Mouse (Mus musculus) Patski (cell line): Measurements from ENCODE around the gene Ccser1. TPM values are rescaled to one million over a fixed set of nuclear protein-coding genes. Genes with fewer than 3 reads are reported as not detected.

ENCODE experiments used
- ATAC-seq: fragments of 100-300 bp; one replicate; pipeline ENCODE4 v1.8.0; 2021
- CTCF ChIA-PET: fragments of 350-600 bp; sonication (Branson Sonifier 250); formaldehyde crosslinking; loops from one replicate; lab custom pipeline; 2022; ENCODE audit warnings: inconsistent platforms; lab: Charles Lee
- POLR2A ChIA-PET: fragments of 350-600 bp; sonication (Branson Sonifier 250); formaldehyde crosslinking; loops from one replicate; lab custom pipeline; 2022; ENCODE audit warnings: antibody characterized with exemption, inconsistent platforms; lab: Charles Lee
- DNase-seq: peaks from one replicate; pipeline ENCODE4 v3.0.0-alpha.2; 2011; ENCODE audit warnings: low read depth, low spot score
- H3K27me3 ChIP-seq: fragments of 371-371 bp; one replicate; pipeline ENCODE4 v1.5.1; 2021
- CTCF ChIP-seq: fragments of 100-300 bp; IDR thresholded peaks from one replicate; pipeline ENCODE4 v1.5.1; 2021
- in situ Hi-C: fragments of 300-500 bp; cut with MboI; formaldehyde crosslinking; loops from 3 replicates; pipeline ENCODE4 v1.11.1; 2018; ENCODE audit warnings: low pct_unique_long_range_greater_than_20kb, mixed read lengths
- polyA plus RNA-seq: library from polyadenylated mRNA; unstranded; gene quantifications from one replicate; pipeline ENCODE4 v1.2.3, GENCODE M21; 2021

The Ccser1 gene
- polyA plus RNA-seq, 1 experiment from 2014 or later, result 1.6 TPM

DNA sequence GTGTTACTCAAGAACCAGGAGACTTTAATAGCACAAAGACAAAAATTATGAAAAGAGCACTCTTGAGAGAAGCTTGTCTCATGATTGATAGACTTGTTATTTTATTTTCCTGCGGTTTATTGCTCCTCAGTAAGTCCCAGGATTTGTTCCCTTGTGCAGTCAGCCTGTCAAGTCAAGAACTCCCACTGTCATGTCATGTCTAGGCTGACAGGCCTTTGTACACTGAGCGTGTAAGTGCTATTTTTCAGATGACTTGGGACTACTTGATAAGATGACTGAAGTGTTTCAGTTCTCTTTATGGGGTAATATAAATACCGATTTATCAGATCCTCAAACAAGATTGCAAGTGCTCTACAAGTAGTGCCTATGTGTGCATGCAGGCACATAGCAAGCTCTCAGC, 252.6 kb downstream of the Ccser1 start:
- no peak for TF ChIP-seq CTCF
- DNase-seq (no peak), ATAC-seq (no peak)
- CTCF ChIA-PET, result no interaction called here
- in situ Hi-C loops, result no loop called here
- POLR2A ChIA-PET, result no interaction called here
- no peaks in the 10 kb centered on the region for H3K27me3 ChIP-seq

GRCm38 (mm10) chr6:61438165-61438564, 258.0 kb downstream of the Ccser1 start:
- DNase-seq (no peak), ATAC-seq (no peak)
- ChIA-PET CTCF (no interaction called here), POLR2A (no interaction called here)
- H3K27me3 ChIP-seq, result no peaks in the 10 kb centered on the region
- TF ChIP-seq CTCF, result no peak
- in situ Hi-C loops, result no loop called here

- H3K27me3 ChIP-seq, result no peaks in the 10 kb centered on the region
- no peak for TF ChIP-seq CTCF
- no peak for ATAC-seq
- DNase-seq, result no peak
- POLR2A ChIA-PET, result no interaction called here
- in situ Hi-C loops, result no loop called here
- CTCF ChIA-PET, result no interaction called here
These were observed 291.4 kb downstream of the Ccser1 start for GRCm38 (mm10) chr6:61471371-61472152.

- ChIA-PET CTCF (no interaction called here), POLR2A (no interaction called here)
- in situ Hi-C loops, result no loop called here
- no peak for TF ChIP-seq CTCF
- no peak for DNase-seq
- no peak for ATAC-seq
- H3K27me3 ChIP-seq, result no peaks in the 10 kb centered on the region
These were observed 305.2 kb downstream of the Ccser1 start for GRCm38 (mm10) chr6:61485336-61485735.

GRCm38 (mm10) chr6:61491979-61492821, 312.1 kb downstream of the Ccser1 start:
- no peak for TF ChIP-seq CTCF
- ATAC-seq (no peak), DNase-seq (no peak)
- H3K27me3 ChIP-seq, result no peaks in the 10 kb centered on the region
- CTCF ChIA-PET, result no interaction called here
- POLR2A ChIA-PET, result interaction anchor here (0.6 kb wide), 1 partner anchor 522 kb away, joined by 3 read pairs; no protein-coding TSS in a partner anchor
- in situ Hi-C loops, result no loop called here

GRCm38 (mm10) chr6:61493386-61493785, 313.3 kb downstream of the Ccser1 start:
- no peak for TF ChIP-seq CTCF
- no peak for ATAC-seq
- in situ Hi-C loops, result no loop called here
- no peak for DNase-seq
- CTCF ChIA-PET, result no interaction called here
- H3K27me3 ChIP-seq, result no peaks in the 10 kb centered on the region
- POLR2A ChIA-PET, result no interaction called here

DNA sequence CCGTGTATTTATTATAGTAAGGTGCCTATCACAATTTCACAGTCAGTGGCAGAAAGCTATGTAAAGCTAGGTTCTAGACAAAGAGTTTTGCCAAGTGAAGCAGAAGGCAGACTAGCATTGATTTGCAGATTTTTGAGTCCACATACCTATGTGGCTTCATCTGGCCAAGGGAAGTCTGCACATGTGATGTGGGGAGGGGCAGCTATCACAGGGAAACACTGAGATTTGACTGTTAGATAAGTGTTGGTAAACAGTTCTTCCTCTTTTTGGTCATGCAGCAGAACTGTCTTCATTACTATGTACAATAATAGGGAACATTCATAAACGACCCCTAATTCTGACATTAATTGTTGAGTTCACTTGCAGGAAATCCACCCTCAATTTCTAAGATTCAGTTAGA, 335.2 kb downstream of the Ccser1 start:
- DNase-seq (no peak), ATAC-seq (no peak)
- TF ChIP-seq CTCF, result no peak
- peaks cover 4% of the 10 kb centered on the region for H3K27me3 ChIP-seq
- in situ Hi-C loops, result no loop called here
- ChIA-PET POLR2A (no interaction called here), CTCF (no interaction called here)

GRCm38 (mm10) chr6:61521587-61521986, 341.5 kb downstream of the Ccser1 start:
- H3K27me3 ChIP-seq, result no peaks in the 10 kb centered on the region
- CTCF ChIA-PET, result no interaction called here
- no peak for ATAC-seq
- in situ Hi-C loops, result no loop called here
- POLR2A ChIA-PET, result no interaction called here
- no peak for DNase-seq
- TF ChIP-seq CTCF, result no peak

GRCm38 (mm10) chr6:61522108-61522507, 342.0 kb downstream of the Ccser1 start:
- ChIA-PET CTCF (no interaction called here), POLR2A (no interaction called here)
- no peak for ATAC-seq
- H3K27me3 ChIP-seq, result no peaks in the 10 kb centered on the region
- TF ChIP-seq CTCF, result no peak
- no peak for DNase-seq
- in situ Hi-C loops, result no loop called here

- in situ Hi-C loops, result no loop called here
- DNase-seq, result no peak
- POLR2A ChIA-PET, result no interaction called here
- H3K27me3 ChIP-seq, result no peaks in the 10 kb centered on the region
- CTCF ChIA-PET, result no interaction called here
- no peak for ATAC-seq
- no peak for TF ChIP-seq CTCF
These were observed 343.8 kb downstream of the Ccser1 start for GRCm38 (mm10) chr6:61523748-61524493.
